Mouse (Mus musculus) spleen, postnatal 4 days (tissue): Measurements from ENCODE around the gene Rftn2.

Source experiments
- DNase-seq, 2 experiments: peaks; one replicate each; pipeline ENCODE4 v3.0.0; 2022; ENCODE audit warnings: low spot score in 2 of 2

The Rftn2 gene

GRCm38 (mm10) chr1:55211081-55211480 lies 15.5 kb downstream of the Rftn2 start:
- no peak for DNase-seq

GRCm38 (mm10) chr1:55210202-55210965 lies 16.2 kb downstream of the Rftn2 start:
- peak in 1 of 2 experiments; percentile 42 for DNase-seq

- no peak for DNase-seq
Observed at GRCm38 (mm10) chr1:55208500-55209140, 18.0 kb downstream of the Rftn2 start.

GRCm38 (mm10) chr1:55207561-55207960 lies 19.0 kb downstream of the Rftn2 start:
- no peak for DNase-seq

- no peak for DNase-seq
Observed at GRCm38 (mm10) chr1:55205808-55206327, 20.7 kb downstream of the Rftn2 start.

- DNase-seq = no peak
Observed at GRCm38 (mm10) chr1:55201850-55202752, 24.5 kb downstream of the Rftn2 start.

- no peak for DNase-seq
Observed at GRCm38 (mm10) chr1:55198719-55199118, 27.9 kb downstream of the Rftn2 start.

GRCm38 (mm10) chr1:55196327-55197003 lies 30.1 kb downstream of the Rftn2 start:
- no peak for DNase-seq

- no peak for DNase-seq
Observed at GRCm38 (mm10) chr1:55195021-55195420, 31.6 kb downstream of the Rftn2 start.

GRCm38 (mm10) chr1:55194064-55194915 lies 32.3 kb downstream of the Rftn2 start:
- DNase-seq = no peak

GRCm38 (mm10) chr1:55193316-55193715 lies 33.3 kb downstream of the Rftn2 start:
- no peak for DNase-seq

- DNase-seq = peak; percentile 36 to 78
Observed at GRCm38 (mm10) chr1:55192824-55193223, 33.8 kb downstream of the Rftn2 start.

GRCm38 (mm10) chr1:55192015-55192414 lies 34.6 kb downstream of the Rftn2 start:
- DNase-seq = no peak

GRCm38 (mm10) chr1:55186592-55187210 lies 39.9 kb downstream of the Rftn2 start:
- no peak for DNase-seq

- DNase-seq = no peak
Observed at GRCm38 (mm10) chr1:55185718-55186117, 40.9 kb downstream of the Rftn2 start.

- no peak for DNase-seq
Observed at GRCm38 (mm10) chr1:55182392-55182791, 44.2 kb downstream of the Rftn2 start.

GRCm38 (mm10) chr1:55179917-55180566 lies 46.5 kb downstream of the Rftn2 start:
- no peak for DNase-seq

- DNase-seq = no peak
Observed at GRCm38 (mm10) chr1:55174558-55175034, 52.0 kb downstream of the Rftn2 start.
